Mouse (Mus musculus): ENCODE results near the gene Dgkz.

Dgkz gene

DNA sequence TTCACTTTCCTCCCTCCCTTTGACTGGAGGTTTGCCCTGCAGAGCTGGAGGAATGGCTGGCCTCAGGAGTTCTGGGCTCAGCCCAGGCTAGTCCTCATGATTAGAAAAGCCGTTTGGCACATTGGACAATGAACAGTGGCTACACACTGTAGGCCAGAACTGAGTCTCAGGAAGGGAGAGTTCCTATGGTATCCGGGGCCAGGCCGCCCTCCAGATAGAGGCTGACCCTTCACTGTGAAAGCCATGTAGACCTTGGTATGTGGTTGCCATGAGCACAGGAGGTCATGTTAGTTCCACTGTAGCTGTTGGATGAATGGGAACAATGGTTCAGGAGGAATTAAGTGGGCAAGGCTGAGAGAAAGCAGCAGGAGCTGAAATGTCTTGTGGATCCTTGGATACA lies 17.7 kb upstream of the Dgkz start:
- DNase-seq = no peak

DNA sequence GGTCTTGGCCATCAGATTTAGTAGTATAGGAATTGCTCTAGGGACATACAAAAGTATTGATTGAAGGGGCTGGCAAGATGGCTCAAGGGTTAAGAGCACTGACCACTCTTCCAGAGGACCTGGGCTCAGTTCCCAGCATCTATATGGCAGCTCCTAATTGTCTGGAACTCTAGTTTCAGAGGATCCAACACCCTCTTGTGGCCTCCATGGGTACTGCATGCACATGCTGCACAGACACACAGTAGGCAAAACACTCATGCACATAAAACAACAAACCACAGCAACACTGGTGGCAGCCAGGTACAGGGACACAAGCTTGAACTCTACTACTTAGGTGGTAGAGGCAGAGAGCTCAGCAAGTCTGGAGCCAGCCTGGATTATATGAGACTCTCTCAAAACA lies 14.1 kb upstream of the Dgkz start:
- peak; percentile 63 for DNase-seq

DNA sequence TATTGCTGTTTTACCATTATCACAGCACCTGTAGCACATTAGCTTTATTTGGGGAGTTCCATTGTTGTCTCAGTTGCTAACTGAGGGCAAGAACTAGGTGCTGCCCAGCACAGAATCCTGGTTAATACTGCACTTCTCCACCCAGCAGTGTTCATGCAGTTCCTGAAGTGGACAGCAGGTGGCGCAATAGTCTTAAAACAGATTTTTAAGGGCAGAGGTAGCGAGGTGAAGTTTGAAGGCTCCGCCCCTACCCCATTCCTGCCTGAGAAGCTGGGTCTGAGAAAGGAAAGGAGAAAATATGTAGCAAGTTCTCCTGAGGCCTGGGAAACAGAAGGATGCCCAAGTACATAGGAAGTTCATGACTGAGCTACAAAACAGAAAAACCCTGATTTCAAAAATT lies 11.9 kb upstream of the Dgkz start:
- peak; percentile 93 for DNase-seq

DNA sequence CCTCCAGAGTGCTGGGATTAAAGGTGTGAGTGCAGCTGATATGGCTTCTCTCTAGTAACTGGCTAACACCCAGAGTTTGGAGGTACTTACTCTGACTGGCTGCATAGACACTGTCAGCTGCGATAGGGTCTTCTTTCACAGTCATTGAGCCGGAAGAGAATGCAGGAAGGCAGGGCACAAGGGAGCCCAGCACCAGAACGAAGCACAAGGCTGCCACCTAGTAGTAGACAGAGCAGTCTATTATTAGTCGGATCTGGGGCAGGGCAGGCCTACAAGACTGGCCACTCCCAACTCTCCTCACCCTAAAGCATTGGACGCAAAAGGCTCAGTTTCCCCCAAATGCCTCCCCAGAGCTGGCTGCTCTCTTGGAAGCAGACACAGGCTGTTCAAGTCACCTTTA lies 10.4 kb upstream of the Dgkz start:
- DNase-seq = peak; percentile 49

DNA sequence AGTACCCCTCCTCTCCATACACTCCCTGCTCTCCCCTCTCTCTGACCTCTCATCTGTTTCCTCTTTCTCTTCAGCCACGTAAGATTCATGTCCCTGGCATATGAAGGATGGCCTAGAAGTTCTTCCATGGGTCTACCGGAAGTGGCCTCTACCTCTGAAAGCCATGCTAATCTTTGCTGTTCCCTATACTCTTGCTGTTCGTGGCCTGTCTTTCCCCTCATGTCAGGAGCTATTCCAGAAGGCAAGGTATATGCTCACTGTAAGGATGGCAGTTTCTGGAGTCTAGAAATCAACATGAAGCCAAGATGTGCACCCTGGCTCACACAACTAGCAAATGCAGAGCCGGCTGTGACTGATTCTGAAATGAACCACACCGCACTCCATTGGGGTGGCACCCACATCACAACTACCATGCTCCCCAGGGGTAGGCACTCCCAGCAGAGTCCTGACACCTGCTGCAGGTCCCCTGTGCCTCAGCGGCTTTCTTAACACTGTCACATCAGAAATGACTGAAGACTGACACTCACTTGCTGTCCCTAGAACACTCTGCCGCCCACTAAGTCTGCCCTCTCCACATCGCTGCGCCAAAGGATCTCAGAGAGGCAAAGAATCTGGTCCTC lies 9.4 kb upstream of the Dgkz start:
- peak; percentile 53 for DNase-seq

DNA sequence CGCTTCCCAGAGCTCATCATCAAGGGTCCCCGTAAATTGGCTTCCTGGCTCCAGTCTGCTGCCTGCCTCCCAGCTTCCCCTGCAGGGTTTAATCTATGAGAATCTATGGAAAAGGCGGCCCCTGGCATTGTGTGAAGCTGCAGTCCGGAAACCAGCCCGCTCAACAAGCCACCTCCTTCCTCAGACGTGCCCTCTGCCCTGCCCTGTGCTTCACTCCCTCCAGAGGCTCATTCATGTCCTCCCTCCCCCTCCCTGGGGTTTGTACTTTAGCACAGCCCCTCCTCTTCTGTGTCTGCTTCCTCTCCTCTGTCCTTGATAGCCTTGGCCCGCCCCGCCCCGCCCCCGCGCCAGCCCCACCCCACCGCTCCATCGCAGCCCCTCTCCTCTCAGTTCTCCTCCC lies 8.8 kb upstream of the Dgkz start:
- peak; percentile 74 for DNase-seq

DNA sequence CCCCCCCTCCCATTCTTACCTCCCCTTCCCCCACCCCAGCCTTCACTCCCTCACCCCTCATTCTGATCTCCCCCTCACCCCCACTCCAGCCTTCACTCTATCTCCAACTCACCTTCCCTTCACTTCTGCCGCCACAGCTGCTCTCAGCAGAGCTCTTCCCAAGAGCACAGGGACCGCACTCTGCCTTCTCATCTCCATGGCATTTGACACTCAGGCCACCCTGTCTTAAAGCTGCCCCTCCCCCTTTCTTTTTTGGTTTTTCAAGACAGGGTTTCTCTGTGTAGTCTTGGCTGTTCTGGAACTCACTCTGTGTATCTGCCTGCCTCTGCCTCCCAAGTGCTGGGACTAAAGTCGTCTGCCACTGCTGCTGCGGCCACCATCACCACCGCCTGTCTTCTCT lies 5.2 kb upstream of the Dgkz start:
- DNase-seq = no peak

DNA sequence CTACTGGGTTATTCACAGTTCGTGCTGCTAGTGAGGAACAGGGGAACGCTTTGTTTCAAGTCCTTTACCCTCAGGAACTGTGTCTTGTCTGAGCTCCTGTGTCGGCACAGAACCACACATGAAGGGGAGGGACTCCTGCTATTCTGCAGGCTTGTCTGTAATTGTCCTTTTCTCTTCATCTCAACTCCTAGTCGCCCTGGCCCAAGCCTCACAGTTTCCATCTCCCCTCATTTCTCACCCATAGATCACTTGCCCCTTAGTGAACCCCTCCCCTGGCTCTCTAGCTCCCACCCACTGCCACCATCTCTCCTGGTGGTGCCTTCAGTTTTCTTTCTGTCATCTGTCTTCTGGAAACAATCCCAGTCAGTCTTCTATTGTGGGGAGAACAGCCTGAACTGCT lies 4.6 kb upstream of the Dgkz start:
- DNase-seq = no peak

DNA sequence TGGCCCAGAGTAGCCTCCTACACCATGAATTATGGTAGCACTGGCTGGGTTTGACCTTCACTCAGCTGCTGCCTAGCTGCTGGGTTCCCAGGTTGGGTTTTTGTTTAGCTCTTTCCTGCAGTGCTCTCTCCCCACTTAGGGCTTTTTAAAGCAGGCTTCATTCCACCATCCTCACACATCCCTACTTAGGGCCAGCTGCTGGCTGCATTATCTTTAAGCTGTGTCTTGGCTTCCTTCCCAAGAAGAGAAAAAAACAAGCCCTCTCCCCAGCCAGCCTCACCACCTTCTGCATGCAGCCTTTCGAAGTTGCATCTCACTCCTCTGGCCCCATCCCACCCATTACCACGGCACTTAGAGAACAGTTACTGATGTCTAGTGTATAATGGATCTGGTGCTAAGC lies 2.9 kb upstream of the Dgkz start:
- DNase-seq = no peak

DNA sequence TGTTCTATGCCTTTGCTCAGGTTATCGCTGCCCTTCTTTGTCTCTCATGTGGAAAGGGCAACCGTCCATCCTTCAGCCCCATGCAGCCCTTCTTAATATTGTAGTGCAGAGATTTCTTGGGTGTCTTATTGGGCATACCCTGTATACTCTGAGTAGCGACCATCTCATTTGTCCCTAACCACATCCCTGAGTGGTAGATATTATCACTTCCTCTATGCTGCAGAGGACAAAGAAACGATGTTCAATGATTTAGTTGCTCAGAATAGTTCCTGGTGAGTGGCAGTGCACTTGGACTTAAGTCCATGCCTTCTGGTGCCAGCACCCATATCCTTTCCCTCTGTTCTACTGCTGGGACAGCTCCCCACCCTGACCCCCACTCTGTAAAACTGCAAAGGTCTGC lies 2.3 kb upstream of the Dgkz start:
- DNase-seq = no peak

DNA sequence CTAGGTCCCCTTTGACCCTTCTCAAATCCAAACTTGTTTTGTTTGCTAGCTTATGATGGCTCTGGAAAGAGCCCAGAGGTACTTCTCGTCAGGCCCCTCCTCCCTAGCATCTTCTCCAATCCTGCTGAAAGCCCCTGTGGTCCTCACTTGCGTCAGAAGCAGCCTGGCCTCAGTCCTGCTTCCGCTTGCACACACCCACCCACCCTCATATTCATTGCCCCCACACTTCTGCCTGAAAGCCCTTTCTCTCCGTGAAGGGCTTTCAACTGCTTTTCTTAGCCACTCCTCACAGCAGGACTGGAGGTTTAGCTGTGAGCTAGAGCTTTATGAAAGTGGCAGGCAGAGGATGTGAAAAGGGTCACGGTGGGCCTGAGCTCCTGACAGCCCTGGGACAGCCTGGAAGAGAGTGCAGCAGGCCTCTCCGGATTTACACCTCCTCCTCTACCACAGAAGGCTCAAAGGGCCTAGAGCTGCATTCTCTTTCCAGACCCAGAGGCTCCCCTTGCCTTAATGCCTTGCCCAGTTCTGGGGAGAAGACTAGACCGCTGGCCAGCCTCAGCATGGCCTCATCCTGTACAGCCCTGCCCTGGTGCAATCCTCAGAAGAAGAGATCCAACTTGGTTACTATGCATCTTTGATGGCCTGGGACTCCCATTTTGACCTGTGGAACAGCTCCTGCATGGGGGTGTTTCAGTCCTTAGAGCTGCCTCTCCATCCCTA lies 2.1 kb downstream of the Dgkz start:
- no peak for DNase-seq

DNA sequence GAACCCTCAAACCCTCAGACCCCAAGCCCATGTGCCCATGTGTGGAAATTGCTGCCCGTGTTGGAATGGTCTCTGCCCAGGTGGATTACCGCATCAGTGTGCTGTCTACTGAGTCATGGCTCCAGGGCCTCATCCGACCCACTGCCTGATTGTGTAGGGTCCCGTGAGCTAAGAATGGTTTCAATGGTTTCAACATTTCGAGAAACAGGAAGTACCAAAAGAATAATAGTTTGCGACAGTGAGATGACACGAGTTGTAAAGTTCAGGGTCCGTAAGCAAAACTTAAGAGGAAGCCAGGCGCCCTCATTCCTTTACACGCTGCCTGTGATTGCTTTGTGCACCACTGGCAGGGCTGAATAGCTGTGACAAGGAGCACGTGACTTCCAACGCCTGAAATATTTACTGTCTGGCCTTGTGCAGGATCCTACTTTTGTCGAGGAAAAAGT lies 3.5 kb downstream of the Dgkz start:
- no peak for DNase-seq

DNA sequence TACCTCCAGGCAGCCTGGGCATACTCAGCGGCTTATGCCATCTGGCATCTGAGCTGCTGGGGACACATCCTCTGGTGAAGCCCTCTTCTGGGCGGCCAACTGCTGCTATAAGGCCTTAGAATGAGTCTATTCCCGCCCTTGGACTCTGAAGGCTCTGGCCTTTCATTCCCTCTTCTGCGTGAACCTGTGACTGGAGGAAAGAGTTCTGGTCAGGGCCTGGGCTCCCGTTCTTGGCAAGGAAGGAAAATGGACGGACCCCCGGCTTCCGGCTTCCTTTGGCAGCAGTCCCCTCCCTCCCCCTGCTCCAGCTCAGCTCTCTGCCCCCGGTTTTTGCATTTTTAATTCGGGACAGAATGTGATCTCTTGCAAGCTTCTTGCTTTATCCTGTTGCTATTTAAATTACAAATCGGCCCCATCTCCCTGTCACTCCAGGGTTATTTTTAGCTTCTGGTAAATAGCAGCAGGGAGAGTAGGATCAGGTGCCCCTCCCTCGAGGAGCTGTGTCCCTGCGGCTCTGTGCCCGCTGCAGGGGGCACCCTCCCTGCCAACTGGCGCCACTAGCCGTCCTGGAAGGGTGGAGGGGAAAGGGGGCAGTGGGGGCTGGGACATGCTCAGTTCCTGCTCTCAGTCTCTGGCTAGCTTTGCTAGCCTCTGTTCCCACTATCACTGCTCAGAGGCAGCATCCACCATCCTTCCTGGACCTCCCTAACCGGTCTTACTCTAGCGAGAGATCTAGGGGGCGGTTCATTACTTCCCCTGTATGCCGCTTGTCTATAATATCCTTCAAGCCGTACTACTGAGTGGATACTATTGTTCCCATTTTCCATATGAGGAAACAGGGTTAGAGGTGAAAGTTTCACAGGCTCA lies 4.2 kb downstream of the Dgkz start:
- no peak for DNase-seq

DNA sequence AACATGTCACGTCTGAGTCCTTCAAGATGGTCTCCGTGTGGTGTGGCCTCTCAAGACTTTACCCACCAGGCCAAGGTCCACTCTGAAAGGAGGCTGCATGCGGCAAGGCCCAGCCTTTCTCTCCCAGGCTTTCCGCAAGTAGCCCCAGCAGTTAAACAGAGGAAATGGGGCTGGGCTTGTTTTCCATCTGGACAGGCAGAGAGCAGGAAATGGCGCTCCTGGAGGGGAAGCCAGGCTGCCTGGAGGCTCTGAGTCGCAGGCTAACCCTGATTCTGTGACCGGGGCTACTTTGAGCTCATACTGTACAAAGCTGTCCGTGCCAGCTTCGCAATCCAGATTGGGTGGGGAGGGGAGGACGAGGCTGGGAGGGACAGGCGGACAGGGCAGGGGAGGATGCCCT lies 7.7 kb downstream of the Dgkz start:
- DNase-seq = no peak

DNA sequence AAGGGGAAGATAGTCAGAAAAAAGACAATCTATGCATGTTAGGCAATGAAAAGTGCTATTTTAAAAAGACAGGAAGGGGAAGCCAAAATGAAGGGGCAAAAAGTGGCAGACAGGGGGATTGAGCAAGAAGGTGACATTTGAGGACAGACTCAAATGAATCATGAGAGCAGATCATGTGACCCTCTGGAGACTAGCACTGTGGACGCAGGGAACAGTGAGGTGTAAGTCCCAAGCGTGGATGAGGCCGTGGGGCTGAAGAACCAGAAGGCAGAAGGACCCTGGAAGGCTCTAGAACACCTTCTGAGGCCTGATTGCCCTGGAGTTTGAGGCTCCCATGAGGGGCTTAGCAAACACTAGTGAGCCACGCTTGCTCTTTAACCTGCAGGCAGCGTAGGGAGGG lies 9.3 kb downstream of the Dgkz start:
- no peak for DNase-seq

DNA sequence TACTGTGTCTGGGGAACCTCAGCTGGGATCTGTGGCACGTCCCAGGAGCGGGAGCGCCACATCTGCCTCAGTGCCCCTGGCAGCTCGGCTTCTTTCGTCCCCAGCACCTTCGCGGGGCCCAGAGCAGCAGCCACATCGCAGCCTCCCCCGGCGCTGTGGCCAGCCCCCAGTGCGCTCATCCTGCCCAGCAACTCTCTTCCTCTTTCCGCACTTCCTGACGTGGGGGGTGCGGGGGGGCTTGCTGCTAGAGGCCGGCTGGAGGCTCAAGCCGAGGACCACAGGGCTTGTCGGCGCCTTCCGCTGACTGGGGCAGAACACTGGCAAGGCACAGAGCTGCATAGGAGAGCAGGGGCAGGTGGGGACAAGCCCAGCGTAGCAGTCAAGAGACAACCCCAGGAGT lies 10.2 kb downstream of the Dgkz start:
- DNase-seq = peak; percentile 70

DNA sequence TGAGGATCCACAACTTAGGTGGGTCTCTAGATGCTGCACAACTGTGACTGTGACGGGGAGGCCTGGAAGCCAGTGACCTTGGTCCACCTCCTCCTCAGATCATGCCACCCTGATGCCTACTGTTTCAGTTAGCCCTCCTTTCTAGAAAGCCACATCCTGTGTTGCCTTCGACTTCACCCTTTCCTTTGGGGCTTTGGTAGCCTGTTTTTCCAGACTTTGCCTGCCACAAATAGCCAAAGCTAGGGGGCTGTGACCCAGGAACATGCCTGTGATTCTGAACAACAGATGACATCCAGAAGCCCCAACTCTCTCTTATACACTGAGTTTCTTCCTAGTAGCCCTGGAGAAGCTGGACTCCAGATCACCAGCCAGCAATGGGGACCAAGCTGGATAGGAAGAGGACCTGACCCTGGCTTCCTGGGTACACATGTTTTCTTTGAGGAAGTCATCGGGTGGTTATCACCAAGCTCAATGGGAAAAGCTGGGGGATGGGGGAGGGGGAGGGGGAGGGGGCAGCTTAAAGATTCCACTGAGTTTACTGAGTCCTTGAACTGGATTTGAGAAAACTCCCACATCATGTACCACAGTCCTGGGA lies 11.0 kb downstream of the Dgkz start:
- DNase-seq = no peak

DNA sequence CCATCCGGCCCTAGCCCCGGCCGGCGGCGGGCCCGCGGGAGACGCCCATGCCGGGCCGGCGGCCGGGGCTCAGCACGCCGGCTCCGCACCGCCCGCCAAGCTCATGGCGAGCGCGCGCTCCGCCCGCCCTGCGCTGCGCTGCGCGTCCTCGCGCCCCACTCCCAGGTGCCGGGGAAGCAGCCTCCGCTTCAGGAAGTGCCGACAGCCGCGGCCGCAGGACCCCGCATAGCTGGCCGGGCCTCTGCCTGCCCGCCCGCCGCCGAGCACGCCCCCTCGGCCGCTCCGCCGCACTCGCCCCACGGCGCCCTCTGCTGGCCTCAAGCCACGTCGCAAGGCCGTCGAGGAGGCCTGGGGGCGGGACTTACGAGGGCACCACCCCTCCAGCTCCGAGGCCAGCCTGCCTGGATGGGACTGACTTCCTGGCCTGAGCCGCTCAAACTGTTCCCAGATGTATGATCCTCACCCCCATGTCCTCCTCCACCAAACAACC lies 12.2 kb downstream of the Dgkz start:
- peak; percentile 98 for DNase-seq

DNA sequence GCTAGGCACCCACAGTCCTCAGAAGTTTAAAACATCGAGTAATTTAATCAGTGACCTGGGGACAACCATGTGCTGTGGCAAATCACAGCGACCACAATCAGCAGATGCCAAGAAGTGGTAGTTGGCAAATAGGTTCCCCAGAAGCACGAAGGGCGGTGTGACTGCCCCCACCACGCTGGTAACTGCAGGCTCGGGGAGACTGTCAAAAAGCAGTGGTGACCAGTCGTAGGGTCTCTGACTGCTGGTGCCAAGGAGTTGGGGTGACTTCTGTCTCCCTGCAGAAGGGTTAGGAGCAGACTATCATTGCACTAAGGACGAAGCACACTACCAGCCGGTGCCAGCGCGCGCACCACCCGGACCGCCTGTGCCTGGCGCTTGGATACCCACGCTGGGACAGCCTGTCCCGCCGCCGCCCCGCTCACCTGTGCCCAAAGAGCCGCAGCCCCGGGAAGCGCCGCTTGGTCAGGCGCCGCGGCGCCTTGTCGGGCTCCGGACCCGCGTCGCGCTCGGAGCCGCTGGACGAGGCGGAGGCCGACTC lies 12.7 kb downstream of the Dgkz start:
- peak; percentile 71 for DNase-seq

DNA sequence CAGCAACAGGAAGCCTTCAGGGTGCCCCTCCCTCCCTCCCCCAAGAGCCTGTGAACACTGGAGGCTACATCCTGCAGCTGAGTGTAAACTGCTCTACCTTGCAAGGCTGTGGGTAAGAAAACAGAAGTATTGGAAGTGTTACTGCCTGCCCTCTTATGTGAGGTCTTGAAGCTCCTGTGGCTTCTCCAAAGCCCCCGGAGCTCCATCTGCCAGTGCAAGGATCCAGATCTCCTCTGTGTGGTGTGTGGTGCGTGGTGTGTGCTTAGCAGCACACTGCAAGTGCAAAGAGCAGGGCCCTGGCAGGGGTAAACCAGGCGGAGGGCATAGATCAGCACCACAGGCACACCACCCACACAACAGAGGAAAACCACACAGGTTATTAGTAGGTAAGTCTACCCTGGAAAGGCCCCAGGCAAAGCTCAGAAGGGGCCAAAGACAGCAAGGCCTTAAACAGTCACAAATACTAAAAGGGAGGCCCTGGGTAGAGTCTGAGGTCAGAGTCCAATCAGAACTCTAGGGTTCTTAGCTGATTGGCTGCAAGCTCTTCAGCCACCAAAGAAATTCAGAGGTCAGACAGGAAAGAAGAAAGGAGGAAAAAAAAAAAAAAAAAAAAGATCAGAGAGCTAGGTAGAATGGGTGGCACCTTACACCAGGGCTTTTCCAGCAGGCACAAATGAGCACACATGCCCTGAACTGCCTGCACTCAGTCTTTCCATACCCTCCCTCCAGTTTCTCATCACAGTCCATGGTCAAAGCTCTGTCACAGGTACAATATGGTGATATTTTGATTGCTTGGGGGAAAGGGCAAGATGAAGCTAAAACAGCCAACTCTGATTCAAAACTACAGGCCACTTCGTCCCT lies 13.5 kb downstream of the Dgkz start:
- peak; percentile 58 for DNase-seq

DNA sequence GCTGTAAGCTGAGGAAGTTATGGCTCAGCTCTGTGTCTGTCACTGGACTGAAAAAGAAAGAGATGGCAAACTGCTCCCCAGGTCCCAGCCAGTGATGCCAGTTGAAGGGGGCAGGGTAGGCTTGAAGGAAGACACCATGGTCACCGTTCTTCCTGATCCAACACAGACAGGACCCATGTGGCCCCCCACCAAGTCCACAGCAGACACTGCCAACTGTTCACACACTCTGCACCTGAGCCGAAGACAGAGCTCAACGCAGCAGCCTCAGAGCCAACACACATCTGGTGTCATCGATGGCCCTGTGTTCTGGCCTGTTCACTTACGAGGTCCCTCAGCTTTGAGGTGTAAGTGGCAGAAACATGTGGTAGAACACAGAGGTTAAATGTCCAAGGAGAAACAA lies 15.2 kb downstream of the Dgkz start:
- no peak for DNase-seq
